Mouse (Mus musculus) CD4-positive, CD25-positive, alpha-beta regulatory T cell, adult 2 months (primary cell): ENCODE measurements around the gene Prss27.
"Not testable (repeated sequence)": the region's sequence is repeated elsewhere in the genome, so short reads cannot be mapped to it uniquely, and the experiment has no call there.

Source experiments
- DNase-seq: peaks from one replicate; pipeline ENCODE4 v3.0.0-alpha.2; 2012; ENCODE audit warnings: low read depth, low spot score

The Prss27 gene

DNA sequence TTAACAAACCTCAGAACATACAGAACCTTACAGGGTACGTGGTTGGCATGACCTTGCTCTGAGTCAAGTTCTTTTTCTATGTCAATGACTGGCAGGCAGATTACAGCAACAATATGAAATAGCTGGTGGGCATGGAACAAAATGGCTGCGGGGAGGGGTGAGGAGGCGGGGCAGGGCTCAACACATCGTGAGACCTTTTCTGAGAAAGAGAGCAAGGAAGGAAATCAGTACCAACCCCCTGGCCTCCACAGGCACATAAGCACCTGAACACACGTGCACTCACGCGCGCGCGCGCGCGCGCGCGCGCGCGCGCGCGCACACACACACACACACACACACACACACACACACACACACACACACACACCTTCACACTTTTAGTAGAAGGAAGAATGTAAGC is 7.4 kb upstream of the Prss27 start:
- no peak for DNase-seq

DNA sequence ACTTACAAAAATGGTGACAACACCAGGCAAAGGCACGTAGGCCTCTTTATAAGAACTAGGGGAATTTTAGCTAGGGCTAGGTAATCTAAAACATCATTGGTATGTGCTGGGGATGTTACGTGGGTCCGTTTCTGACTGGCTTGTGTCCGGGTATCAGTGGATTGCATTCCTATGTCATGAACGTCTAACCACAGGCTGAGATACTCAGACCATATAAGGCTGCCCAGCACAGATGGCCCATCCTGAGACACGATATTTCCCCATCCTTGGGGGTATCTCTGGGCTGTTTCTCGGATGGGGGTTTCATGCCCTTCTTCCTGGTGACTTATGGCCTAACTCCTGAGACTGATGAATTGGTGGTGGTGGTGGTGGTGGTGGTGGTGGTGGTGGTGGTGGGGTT is 2.9 kb upstream of the Prss27 start:
- no peak for DNase-seq

DNA sequence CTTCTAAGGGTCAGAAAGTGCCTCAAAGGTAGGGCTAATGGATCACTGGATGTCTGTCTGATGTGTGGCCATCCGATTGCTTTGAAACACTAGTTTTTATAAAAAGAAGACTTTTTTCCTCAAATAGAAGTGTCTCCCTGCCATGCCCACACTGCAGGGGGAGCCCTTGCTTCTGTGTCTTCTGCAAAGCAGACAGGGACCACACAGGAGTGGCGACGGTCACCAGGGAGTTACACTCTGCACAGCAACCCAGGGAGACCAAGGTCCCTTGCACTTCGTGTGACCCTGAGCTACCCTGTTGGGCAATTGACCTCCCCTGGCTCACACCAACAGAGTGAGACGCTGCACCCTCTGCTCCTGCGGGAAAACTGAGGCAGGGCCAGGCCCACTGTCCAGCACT is 990 bp upstream of the Prss27 start:
- DNase-seq, result no peak

DNA sequence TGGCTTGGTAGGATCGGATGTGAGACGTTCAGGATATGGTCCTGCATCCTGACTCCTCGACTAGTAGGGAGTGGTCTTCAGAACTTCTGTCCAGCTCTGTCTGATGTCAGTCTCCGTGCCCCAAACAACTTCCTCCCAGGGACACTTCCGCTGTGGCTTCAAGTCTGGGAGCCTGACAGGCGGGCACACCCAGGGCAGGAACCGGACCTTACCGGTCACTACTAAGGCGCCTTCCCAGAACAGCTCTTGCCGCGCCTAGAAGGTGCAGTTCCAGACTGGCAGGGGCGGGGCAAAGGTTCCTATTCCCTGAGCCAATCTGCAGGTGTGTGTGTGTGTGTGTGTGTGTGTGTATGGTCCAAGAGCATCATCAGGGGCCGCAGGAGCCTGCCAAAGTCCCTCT is 584 bp upstream of the Prss27 start:
- no peak for DNase-seq

DNA sequence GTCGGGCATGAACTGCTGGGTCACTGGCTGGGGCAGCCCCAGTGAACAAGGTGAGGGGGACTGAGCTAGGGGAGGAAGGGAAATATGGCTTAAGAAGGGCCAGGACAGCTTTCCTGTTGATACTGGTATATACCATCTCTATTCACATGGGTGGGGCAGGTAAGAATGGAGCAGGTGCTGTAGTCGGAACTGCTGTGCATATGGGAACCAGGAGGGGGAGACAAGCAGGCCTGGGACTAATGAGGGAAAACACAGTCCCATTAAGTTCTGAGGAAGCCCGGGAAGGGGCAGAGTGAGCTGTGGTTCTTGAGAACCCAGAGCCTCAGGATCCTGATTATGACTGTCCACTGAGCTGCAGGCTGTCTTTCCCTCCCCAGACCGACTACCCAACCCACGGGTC is 6.5 kb downstream of the Prss27 start:
- DNase-seq, result no peak

DNA sequence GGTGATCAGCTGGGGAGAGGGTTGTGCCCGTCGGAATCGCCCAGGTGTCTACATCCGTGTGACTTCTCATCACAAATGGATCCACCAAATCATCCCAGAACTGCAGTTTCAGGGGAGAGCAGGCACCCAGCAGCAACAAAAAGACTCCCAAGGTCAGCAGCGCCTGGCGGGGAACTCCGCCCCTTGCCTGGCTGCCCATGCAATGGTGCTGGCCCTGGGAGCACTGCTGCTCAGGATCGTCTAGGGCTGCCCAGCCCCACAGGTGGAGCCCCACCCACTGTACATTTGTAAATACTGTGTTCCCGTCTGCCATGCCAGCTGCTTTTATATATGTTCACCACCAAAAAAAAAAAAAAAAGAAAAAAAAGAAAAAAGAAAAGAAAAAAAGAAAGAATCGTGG is 7.7 kb downstream of the Prss27 start:
- no peak for DNase-seq

DNA sequence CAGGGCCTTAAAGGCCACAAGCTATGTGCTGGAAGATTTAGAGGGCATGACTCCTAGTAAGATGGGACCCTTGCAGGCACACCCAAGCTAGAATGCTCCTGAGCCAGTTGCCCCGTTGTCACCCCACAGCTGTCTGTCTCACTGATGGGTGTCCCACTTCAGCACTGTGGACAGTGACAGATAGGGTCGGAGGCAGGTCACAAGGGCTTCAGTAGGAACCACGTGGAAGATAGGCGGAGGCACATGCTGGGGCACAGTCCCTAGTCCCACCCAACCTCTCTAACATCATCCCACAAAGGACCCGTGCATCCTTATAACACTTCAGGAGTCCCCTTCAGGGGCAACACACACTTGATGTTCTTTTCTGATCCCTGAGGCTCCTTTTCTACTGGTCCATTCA is 8.1 kb downstream of the Prss27 start:
- no peak for DNase-seq

DNA sequence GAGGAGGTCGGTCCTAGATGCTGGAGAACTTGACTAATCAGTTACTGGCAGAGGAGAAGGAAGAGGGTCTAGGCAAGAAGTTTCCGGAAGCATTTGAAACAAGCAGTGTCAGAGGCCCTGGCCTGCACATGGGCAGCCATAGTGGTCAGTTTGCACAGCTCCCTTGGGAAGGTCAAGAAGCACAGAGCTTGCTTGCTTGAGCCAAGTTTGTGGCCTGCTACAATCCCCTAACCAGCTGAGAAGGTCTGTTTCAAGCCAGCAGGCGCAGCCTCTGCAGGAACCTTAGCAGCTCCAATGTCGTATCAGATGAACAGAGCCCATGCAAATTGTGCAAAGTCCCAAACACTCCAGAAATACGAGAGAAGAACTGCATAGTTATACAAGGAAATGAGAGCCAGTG is 10.1 kb downstream of the Prss27 start:
- DNase-seq, result no peak

DNA sequence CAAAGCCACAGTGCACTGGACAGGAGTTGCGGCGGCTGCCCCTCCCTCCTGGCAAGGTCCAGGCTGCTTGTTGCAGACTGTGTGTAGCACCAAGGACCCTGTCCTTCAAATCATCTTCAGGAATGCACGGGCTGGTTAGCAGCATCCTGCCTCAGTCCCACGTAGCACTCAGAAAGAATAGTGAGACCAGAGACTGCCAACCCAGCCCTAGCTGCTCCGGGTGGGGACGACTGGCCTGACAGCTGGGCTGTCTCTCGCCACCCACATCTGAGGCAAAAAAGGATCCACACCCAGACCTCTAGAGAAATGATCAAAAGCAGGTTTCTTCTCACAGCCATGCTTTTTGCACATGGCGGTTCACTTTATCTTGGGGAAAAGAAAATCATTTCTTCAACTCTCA is 11.1 kb downstream of the Prss27 start:
- DNase-seq, result no peak

DNA sequence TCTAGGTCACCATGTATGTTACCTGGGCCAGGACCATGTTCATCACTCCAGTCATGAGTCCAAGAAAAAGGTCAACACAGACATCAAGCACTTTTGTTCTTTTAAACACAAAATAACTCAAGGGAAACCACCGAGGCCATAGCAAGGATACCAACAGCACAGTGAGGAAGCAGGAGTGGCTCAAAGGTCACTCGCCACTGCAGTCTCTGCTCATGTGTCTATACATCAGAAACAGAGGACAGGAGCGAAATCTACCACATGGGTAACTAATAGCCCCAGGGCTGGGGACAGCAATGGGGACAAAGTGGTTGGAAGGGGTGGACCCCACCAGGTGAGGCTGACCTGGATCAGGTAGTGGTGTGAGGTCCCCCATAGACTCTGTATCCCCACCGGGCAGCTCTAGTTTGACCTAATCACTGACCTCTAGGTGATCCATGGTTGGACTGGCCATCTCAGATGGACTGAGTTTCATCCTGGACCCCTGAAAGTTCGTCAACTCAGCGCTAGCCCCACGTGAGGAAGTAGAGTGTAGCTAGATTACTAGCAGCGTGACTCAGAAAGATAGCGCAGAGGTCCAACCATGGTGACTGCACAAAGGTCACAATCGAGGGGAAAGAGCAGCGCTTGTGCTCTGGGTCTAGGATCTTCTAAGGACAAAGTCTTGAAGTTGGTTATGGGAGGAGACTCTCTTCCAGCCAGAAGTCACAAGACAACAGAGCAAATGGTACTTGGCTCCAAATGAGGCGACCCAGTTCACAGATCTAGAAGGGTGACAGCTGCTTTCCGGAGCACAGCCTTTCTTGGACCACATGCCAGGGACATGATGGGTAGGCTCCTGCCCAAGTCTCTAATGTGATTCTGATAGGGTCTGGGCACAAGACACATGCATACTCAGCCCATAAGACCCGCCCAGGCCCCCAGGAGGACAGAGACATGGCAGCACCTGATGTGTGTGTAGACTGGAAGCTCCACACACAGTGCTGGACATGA is 19.0 kb downstream of the Prss27 start:
- no peak for DNase-seq

DNA sequence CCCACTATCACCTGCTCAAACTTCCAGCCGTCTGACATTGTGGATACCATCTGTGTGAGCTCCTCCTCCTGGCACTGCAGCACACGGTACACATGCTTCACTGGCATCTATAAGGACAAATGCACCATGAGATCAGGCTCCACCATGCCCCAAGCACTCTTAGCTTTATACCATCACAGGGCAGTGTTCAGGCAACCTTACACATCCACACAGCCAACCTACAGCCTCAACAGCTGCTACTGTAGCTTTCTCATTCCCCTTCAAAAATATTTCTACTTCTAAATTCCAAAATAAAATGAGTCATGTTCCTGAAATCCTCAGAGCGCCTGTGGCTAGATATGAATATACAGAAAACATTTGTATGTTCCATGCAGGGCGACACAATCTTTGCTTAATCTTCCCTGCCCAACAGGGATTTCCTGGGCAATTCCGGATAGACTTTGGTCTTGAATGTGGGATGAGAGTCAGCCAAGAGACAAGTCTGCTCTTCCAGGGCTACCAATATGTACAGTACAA is 19.8 kb downstream of the Prss27 start:
- no peak for DNase-seq

DNA sequence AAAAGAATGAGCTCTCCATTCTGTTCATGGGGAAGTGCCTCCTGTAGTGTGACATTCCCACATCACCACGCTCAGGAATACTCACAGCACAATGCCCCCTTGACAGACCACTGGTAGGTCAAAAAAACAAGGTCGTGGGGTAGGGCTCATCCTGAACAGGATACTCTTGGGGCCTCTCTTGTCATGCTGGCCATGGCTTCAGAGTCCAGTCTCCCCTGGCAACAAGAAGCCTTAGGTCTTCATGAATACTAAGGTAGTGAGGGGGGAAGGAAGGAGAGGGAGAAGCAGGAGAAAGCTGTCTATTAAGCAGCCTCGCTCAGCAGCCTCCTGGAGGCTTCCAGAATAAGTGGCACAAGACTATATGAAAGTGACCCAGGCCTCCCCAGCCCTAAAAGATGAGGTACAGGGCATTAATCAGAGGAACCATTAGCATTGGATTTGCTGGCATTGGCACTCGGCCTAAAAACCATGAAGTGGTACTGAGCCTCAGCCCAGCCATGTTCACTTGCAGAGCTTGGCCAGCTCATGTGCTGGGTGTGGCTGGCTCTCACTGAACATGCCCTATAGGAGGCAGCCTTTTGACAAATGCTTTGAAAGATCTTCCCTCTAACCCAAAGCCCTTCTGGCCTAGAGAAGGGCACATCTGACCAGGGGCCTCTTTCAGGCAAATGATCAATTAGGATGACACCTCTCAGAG is 24.7 kb downstream of the Prss27 start:
- DNase-seq, result no peak

DNA sequence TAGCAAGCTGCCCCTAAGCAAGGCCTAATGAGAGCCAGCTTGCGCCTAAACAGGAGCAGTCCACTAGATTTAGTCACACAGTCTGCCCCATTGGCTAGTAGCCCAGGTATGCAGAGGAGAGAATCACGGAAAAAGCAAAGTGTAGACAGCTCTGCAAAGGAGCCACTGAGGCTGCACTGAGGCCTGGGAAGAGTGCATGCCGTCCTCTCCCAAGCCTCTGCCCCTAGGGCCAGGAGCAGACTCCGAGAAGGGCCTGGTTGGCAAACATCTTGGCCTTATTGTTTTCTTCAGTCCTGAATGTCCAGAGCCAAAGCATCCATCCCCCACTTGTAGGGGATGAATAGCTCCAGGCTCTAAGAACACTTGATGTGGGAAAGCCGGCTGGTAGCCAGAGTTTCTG is 30.3 kb downstream of the Prss27 start:
- no peak for DNase-seq

DNA sequence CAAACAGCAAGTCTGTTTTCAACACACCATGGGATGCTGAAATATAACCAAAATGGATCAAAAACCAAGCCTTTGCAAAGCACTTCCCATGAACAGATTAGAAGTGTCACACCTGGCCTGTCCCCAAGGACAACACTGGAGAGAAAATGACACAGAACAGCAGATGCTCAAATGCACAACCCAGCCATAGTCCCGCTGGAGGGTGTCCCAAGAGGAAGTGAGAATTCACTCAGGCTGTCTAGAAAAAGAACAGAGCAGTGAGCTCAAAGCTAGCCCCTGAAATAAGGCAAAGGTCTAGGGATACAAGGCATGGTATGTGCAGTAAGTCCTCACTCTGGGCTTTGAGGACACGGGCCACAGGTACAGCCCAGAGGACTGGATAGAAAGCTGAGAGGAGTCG is 31.6 kb downstream of the Prss27 start:
- no peak for DNase-seq

DNA sequence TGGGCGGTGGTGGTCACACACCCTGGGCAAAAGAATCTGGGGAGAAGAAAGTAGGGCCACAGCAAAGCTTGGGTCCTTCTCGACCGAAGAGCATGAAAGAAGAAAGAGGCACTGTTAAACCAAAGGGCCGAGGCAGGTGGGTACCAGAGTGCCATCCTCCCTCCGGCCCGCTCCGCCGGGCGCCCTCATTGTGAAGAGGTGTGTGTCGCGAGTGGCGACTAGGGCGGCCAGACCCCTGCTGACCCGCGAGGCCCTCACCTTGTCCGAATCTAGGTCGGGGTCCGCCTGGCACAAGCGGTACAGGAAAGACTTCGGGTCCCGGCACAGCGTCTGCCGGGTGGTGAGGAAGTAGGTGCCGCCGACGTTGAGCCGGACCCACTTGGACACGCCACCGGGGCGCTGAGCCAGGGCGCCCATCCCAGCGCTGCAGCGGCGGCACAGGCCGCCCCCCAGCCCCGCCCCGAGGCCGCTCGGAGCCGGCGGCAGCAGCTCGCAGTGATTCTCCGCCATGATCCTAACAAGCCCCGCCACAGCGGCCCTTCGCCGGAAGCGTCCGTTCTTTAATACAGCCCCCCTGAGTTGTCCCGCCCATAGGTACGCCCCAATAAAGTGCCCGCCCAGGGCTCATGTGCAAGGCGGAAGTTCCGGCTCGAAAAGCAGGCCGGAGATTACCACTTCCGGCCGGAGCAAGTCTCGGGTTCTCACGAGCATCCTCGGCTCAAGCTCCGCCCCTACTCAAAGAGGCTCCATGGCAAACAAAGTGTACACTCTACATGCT is 35.2 kb downstream of the Prss27 start, which contains the start of gene Kctd5:
Gene Kctd5, minus strand, starts transcription at position 567 of the 778 bp plus-strand sequence.
- DNase-seq, result peak; percentile 95

DNA sequence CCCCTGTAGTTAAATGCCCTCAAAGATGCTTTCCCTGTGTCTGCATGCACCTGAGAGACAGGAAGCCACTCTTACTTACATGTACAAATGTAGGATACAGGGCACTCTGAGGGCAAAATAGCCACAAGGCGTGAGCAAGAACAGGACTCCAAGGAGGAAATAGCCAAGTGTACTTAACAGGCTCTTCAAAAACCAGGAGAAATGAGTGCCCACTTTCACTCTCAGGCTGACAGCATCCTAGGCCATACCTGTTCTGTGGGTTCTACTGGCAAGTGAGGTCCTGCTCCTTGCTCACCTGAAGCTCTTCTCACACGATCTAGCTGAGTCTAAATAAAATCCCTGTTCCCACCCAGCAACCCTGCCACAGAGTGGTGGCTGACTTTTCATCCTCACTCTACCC is 39.2 kb downstream of the Prss27 start:
- no peak for DNase-seq

DNA sequence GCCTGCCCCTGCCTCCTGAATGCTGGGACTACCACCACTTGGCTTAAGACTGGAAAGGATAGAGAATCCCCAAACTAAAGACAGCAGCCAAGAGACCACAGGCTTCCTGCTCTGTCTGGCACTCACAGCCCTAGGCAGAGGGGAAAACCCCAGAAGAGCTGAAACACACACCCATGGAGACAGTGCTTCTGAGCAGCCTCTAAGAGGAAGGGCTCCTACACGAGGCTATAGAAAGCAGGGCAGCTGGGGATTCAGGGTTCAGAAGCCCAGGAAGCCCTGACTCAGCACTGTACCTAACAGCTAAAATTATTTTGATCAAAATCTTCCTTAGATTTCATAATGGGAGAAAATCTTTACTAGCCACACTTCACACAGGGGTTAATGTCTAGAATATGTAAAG is 46.6 kb downstream of the Prss27 start:
- peak; percentile 69 for DNase-seq

DNA sequence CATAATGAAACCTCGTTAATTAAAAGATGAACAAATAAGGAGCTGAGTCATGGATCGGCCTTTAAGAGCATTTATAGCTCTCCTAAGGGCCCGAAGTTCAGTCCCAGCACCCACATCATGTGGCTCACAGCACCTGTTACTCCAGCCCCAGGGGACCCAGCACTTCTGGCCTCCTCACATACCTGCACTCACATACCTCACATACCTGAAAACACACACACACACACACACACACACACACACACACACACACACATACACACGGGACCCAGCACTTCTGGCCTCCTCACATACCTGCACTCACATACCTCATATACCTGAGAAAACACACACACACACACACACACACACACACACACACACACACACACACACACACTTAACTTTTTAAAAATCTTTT is 48.5 kb downstream of the Prss27 start:
- not testable (repeated sequence) for DNase-seq

DNA sequence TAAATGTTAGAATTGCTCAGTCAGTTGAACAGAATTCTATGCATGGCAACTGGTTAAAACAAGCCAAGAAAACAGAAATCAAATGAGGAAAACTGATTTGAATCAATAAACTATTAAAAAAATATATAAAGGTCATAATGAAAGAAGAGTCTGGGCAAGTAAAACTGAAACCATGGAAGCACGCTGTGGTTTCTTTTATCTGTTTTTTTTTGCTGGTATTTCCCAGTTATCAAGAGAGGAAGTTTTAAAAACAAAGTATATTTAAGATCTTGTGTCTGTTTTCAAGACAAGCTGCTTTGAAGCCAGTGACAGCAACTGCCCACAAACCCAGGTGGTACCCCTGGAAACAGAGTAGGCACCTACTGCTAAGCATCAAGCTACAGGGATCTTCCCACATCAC is 52.6 kb downstream of the Prss27 start:
- DNase-seq, result no peak
